Mouse (Mus musculus) midbrain, embryonic 14.5 days (tissue): ENCODE measurements at regions not wholly inside any gene's neighbourhood (a gene's known extent, or its start where the extent isn't known, plus 50 kb on each side); places are given as distances from the start of the nearest gene placed in this dataset.
A peak's percentile ranks its signal among the peaks of the same experiment; 100 is the strongest.

Experiments used
- ATAC-seq: fragments of 200-750 bp; cut with Nextera tagmentation; 2 replicates; pipeline ENCODE4 v1.8.0; 2017; ENCODE audit warnings: moderate number of reproducible peaks, moderate library complexity; ENCODE audit not compliant: low FRiP score, low TSS enrichment
- DNase-seq: peaks from one replicate; pipeline ENCODE4 v3.0.0-alpha.2; 2015
- H3K27ac ChIP-seq: fragments of 300-500 bp; sonication (generic); replicated peaks from 2 replicates; pipeline ENCODE4 v1.5.1; 2014; ENCODE audit warnings: mild to moderate bottlenecking, low read depth, low read length, moderate library complexity
- H3K27me3 ChIP-seq: fragments of 300-500 bp; sonication (generic); 2 replicates; pipeline ENCODE4 v1.6.1; 2014; ENCODE audit warnings: low read length, control low read depth, mixed read lengths; ENCODE audit not compliant: control insufficient read depth, insufficient read depth
- H3K36me3 ChIP-seq: fragments of 300-500 bp; sonication (generic); 2 replicates; pipeline ENCODE4 v1.6.1; 2014; ENCODE audit warnings: low read length, control low read depth; ENCODE audit not compliant: control insufficient read depth, insufficient read depth
- H3K4me1 ChIP-seq: fragments of 300-500 bp; sonication (generic); 2 replicates; pipeline ENCODE4 v1.6.1; 2014; ENCODE audit warnings: mild to moderate bottlenecking, antibody characterized with exemption, low read length, control low read depth; ENCODE audit not compliant: control insufficient read depth, insufficient read depth
- H3K4me2 ChIP-seq: fragments of 300-500 bp; sonication (generic); 2 replicates; pipeline ENCODE4 v1.6.1; 2014; ENCODE audit warnings: mild to moderate bottlenecking, low read length, moderate library complexity
- H3K4me3 ChIP-seq: fragments of 300-500 bp; sonication (generic); replicated peaks from 2 replicates; pipeline ENCODE4 v1.5.1; 2014; ENCODE audit warnings: low read depth, low read length
- H3K9ac ChIP-seq: fragments of 300-500 bp; sonication (generic); replicated peaks from 2 replicates; pipeline ENCODE4 v1.6.1; 2014; ENCODE audit warnings: mild to moderate bottlenecking, low read length, moderate library complexity
- H3K9me3 ChIP-seq: fragments of 300-500 bp; sonication (generic); 2 replicates; pipeline ENCODE4 v1.6.1; 2016; ENCODE audit warnings: low read length, control low read depth, mixed read lengths; ENCODE audit not compliant: control insufficient read depth
- WGBS: fragments of 180-500 bp; shearing (Covaris S2); extraction: QIAGEN DNeasy Blood & Tissue Kit; methylation state at CpG from one replicate; pipeline ENCODE4 v1.1.7; 2014; 5-methylcytosine and 5-hydroxymethylcytosine counted together

GRCm38 (mm10) chr15:67226900-67227299, 726.2 kb upstream of the Lrrc6 start:
- no peak overlapping the region for H3K9ac ChIP-seq
- ATAC-seq (no peak), DNase-seq (peak; percentile 13)
- H3K36me3 ChIP-seq = no peaks in the 10 kb centered on the region
- no peak overlapping the region for H3K4me2 ChIP-seq
- 87% methylated on average over 9 of the region's 9 CpGs for WGBS
- H3K27me3 ChIP-seq = no peaks in the 10 kb centered on the region
- H3K4me3 ChIP-seq = no peak overlapping the region
- no peak overlapping the region for H3K27ac ChIP-seq
- no peaks in the 10 kb centered on the region for H3K4me1 ChIP-seq
- H3K9me3 ChIP-seq = no peaks in the 10 kb centered on the region
